Mouse (Mus musculus) CD4-positive, CD25-positive, alpha-beta regulatory T cell (primary cell): Measurements from ENCODE around the gene Cyp4f18. TPM values are rescaled to one million over a fixed set of nuclear protein-coding genes. Genes with fewer than 3 reads are reported as not detected.

Experiments
- polyA plus RNA-seq: library from polyadenylated mRNA; unstranded; fragments of 100-300 nt; shearing (Covaris generic); gene quantifications from one replicate; pipeline ENCODE4 v1.2.1, GENCODE M21; 2017

Gene Cyp4f18
- polyA plus RNA-seq, result 0.65 TPM

GRCm38 (mm10) chr8:72009473-72009872, at the start of gene Cyp4f18:
TSS of gene Cyp4f18 (minus strand) at chr8:72009626.

GRCm38 (mm10) chr8:72040918-72041317, 31.5 kb upstream of the Cyp4f18 start, which contains the start of gene Olfr372:
TSS of gene Olfr372 (plus strand) at chr8:72041218.

GRCm38 (mm10) chr8:71950482-71951221, 58.8 kb downstream of the Cyp4f18 start, which contains the start of gene Zfp961:
TSS of gene Zfp961 (plus strand) at chr8:71951038.

Other genes starting within 250 kb of the Cyp4f18 start
- 11.2 TPM for gene Zfp709, start 127.6 kb downstream of the Cyp4f18 start, polyA plus RNA-seq
- gene Zfp882, start 101.0 kb downstream of the Cyp4f18 start, polyA plus RNA-seq, result 7.3 TPM
- 17.5 TPM for gene Zfp617, start 101.0 kb downstream of the Cyp4f18 start, polyA plus RNA-seq
- gene Zfp961, start 58.6 kb downstream of the Cyp4f18 start, polyA plus RNA-seq, result 23.2 TPM
- not detected for gene Olfr372, start 31.6 kb upstream of the Cyp4f18 start, polyA plus RNA-seq
- 0.23 TPM for gene Olfr373, start 73.6 kb upstream of the Cyp4f18 start, polyA plus RNA-seq
- 0.11 TPM for gene Olfr374, start 97.4 kb upstream of the Cyp4f18 start, polyA plus RNA-seq
- gene Tpm4, start 125.3 kb upstream of the Cyp4f18 start, polyA plus RNA-seq, result 288 TPM
- gene Rab8a, start 151.6 kb upstream of the Cyp4f18 start, polyA plus RNA-seq, result 174 TPM
- gene Hsh2d, start 180.0 kb upstream of the Cyp4f18 start, polyA plus RNA-seq, result 36.2 TPM
- not detected for gene Cib3, start 203.2 kb upstream of the Cyp4f18 start, polyA plus RNA-seq
- gene Gm11034, start 204.0 kb upstream of the Cyp4f18 start, polyA plus RNA-seq, result not detected
- gene Fam32a, start 210.1 kb upstream of the Cyp4f18 start, polyA plus RNA-seq, result 124 TPM
- 191 TPM for gene Ap1m1, start 230.4 kb upstream of the Cyp4f18 start, polyA plus RNA-seq